Mouse (Mus musculus) adrenal gland, adult 8-10 months (tissue): ENCODE results near the gene Pgap1. TPM values are rescaled to one million over a fixed set of nuclear protein-coding genes. Genes with fewer than 3 reads are reported as not detected.

Source experiments
- DNase-seq: peaks from one replicate; pipeline ENCODE4 v3.0.0; 2022
- total RNA-seq, 4 experiments: library from RNA; stranded (reverse); gene quantifications; 2 replicates each; pipeline ENCODE4 v1.2.4; 2022

The Pgap1 gene
- total RNA-seq, 4 experiments from 2014 or later: 5.1 to 10.8 (median 5.9) TPM

- no peak for DNase-seq
Measured at GRCm38 (mm10) chr1:54520062-54520577, 37.4 kb downstream of the Pgap1 start.

DNA sequence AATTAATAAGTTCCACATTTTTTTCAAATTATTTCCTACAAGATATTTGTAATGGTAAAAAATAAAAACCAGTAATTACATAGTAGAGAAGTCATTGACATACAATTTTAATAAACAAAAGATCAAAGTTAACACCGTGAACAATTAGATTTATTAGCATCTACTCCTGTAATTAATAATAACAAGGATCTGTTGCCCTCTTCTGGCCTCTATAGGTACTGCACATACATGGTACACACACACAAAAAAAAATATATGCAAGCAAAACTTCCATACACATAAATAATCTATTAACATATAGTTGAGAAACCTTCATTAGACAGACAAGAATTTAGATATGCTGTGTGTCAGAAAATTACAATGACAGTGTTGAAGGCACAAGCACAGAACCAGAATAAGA lies 43.6 kb downstream of the Pgap1 start:
- no peak for DNase-seq

DNA sequence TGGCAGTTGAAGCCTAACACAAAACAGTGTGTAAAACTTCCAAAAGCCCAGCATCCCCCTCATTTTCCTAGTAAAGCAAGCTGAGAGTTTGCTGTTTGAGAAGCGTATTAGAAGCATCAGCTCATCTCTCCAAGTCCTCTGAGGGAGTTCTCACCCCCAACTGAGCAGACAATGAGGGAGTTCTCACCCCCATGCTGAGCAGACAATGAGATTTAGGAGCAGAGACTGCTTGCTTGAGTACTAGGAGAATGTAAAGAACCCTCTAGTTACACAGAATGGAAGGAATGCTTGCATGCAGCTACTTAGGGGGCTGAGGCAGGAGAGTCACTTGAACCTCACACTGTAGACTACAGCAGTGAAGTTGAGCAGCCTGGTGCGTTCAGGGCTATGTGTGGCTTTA lies 59.0 kb downstream of the Pgap1 start:
- DNase-seq: no peak

DNA sequence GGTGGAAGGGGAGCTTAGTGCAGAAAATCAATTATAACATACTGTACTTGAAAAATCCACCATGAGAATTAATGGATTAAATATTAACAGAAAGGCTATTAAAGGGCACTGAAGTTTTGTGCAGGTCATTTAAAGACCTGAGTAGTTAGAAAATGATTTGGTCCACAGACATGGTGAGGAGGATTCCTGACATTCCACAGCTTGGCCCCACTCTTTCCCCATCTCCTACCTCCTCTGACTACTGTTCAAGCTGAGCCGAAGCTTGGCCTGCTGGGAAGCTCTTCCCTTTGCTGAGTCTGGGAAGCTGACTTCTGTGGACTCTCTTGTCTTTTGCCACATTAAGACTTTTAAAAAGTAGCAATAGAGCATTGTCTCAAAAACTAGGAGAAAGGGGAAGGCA lies 61.2 kb downstream of the Pgap1 start:
- no peak for DNase-seq

DNA sequence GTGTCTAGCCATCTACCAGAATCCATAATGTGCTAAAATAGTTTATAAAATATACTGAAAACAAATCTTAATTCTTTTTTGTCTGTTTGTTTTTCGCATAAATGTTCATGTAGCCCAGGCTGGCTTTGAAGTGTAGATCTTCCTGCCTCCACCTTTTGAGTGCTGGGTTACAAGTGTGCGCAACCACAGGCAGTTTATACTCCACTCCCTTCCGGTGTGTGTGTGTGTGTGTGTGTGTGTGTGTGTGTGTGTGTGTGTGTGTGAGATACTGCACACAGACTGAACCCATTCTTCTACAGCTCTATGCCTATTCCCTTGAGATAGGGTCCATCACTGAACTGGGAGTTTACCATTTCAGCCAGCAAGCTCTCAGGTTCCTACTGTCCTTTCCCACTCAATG lies 64.0 kb downstream of the Pgap1 start:
- no peak for DNase-seq

DNA sequence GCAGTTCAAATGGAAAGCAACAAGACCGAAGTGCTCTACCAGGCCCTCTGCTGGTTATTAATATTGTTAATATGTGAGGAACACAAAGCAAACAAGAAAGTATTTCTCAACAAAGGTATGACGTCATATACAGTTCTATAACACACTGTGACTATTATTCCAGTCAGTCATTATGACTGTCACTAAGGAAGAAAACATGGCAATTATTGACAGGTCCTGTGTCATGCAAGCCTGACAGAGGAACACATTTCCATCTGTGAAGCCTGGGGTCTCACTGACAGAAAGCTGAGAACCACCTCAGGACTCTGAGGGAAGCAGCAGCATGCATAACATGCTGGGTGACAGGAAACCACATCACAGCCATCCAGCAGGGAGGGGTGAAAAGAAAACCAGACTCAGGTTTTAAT lies 65.0 kb downstream of the Pgap1 start:
- no peak for DNase-seq

DNA sequence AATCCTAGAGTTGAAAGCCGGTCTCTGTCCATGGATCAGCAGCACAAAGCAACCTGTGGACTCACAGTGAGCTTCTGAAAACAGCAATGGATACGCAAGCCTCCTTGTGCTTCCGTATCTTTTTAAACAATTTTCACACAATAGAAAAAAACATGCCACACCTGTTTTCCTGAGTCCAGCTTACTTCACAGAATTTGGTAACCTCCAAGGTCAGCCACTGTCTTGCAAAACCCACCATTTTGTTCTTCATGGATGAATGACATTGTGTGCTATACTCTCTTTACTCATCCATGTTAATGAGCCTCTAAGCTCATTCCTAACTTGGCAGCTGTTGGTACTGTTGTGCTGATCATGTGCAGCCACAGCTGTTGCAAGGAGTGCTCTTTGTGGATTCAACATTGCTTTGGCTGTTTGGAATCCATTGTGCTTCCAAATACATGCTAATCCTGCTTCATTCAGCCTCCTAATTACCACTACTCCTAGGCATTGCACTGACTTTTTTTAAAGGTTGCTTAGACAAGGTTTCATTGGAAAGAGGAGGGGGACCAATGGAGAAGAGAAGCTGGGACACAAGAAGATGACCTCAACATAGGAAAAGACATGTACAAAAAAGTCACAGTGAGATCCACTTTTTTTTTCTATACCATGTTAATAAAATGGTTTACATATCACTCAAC lies 72.6 kb downstream of the Pgap1 start:
- DNase-seq: no peak

- DNase-seq: no peak
Measured at GRCm38 (mm10) chr1:54480491-54480890, 77.0 kb downstream of the Pgap1 start.

- DNase-seq: no peak
Measured at GRCm38 (mm10) chr1:54468662-54469061, 88.8 kb downstream of the Pgap1 start.

DNA sequence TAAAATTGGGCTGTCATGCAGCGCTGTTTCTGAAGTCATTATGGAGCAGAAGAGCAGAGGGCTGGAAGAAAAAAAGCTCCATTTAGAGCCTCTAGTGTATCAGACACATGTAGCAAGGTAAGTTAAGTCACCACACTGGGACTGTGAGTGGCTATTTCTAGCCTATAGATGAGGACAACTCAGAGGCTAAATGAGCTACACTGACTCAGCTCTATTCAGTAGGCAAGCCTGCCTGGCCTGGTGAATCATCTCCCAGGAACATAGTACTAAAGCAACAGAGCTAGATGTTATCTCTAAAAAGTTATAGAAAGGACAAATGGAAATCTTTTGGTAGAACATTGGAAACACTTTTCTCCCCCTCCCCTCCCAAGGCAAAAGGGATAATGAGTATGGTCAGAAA lies 90.1 kb downstream of the Pgap1 start:
- no peak for DNase-seq

DNA sequence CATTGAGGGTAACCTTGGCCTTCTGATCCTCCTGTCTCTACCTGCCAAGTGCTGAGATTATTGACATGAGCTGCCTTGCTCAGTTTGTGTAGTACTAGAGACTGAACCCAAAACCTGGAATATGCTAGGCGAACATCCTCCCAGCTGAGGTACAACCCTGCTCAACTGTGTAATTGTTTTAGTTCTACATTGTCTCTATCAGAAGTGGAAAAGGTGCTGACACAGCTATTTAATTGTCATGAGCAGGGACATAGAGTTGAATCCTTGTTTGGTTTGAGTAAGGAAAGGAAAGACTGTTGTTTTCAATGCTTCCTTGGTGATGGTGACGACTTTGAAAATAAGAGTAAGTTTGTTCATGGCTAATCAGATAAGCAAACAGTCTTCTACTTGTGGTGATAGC lies 105.4 kb downstream of the Pgap1 start:
- no peak for DNase-seq

GRCm38 (mm10) chr1:54448833-54449232 lies 108.7 kb downstream of the Pgap1 start:
- no peak for DNase-seq

DNA sequence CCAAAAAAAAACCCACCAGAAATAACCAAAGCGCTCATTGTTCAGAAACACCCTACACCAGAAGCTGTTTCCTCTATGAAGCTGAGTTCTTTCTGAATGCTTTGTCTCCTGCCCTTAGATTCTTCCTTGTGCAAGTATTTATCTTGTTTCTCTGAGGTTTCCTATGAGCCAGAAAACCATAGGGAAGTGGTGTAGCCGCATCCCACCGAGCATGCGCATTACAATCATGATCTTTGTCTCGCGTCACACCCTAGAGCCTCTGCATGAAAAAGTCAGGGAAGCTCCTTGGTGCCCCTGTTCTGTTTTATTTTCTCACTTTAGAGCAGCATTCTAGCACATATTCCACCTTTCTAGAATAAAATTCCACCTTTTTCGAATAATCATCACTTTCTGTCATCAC lies 113.8 kb downstream of the Pgap1 start:
- DNase-seq: no peak

- DNase-seq: no peak
Measured at GRCm38 (mm10) chr1:54439080-54439476, 118.4 kb downstream of the Pgap1 start.

GRCm38 (mm10) chr1:54438340-54439079 lies 119.0 kb downstream of the Pgap1 start, which contains the start of gene Gtf3c3:
Gtf3c3 (minus strand) TSS chr1:54438971.
- DNase-seq: peak; percentile 56

Other genes starting within 250 kb of the Pgap1 start
- 10 to 100 TPM; 21.8 to 24.7 (median 23.5) TPM for gene Gtf3c3, start 118.7 kb downstream of the Pgap1 start, total RNA-seq